Mouse (Mus musculus): ENCODE measurements around the gene Med23. TPM values are rescaled to one million over a fixed set of nuclear protein-coding genes. Genes with fewer than 3 reads are reported as not detected.

The Med23 gene
- polyA plus RNA-seq (2012; rRNA removed) = 19.5 and 22.4 TPM in 2 replicates

GRCm38 (mm10) chr10:24869760-24870290 lies at the start of gene Med23:
Gene Med23, plus strand, starts transcription at chr10:24869986.
- TF ChIP-seq POLR2A (IDR thresholded peaks at IDR 0.05; ENCODE audit: control insufficient read depth, low read depth, low read length) (peak; percentile 78; the same call in 1 of the 2 replicates), CTCF (IDR thresholded peaks at IDR 0.05; ENCODE audit: control insufficient read depth, insufficient read depth, insufficient replicate concordance, low read depth, low read length) (peak; percentile 85)
- H3K4me1 ChIP-seq (ENCODE audit: control insufficient read depth, insufficient read depth, low read length) = peaks cover 2% of the 10 kb centered on the region; the same call in 1 of the 2 replicates
- no peaks in the 10 kb centered on the region for H3K27me3 ChIP-seq (ENCODE audit: control insufficient read depth, insufficient read depth, low read length)
- H3K36me3 ChIP-seq (ENCODE audit: control insufficient read depth, insufficient read depth, low read length) = no peaks in the 10 kb centered on the region
- H3K27ac ChIP-seq (ENCODE audit: control insufficient read depth, insufficient read depth, low read depth, low read length) = peak within 1 kb of the TSS; percentile 63
- H3K4me3 ChIP-seq (ENCODE audit: control insufficient read depth, low read depth, low read length) = peak within 1 kb of the TSS; percentile 97

GRCm38 (mm10) chr10:24821990-24822676 lies 47.7 kb upstream of the Med23 start:
- H3K27ac ChIP-seq (ENCODE audit: control insufficient read depth, insufficient read depth, low read depth, low read length) = no peak overlapping the region
- H3K36me3 ChIP-seq (ENCODE audit: control insufficient read depth, insufficient read depth, low read length) = no peaks in the 10 kb centered on the region
- TF ChIP-seq CTCF (IDR thresholded peaks at IDR 0.05; ENCODE audit: control insufficient read depth, insufficient read depth, insufficient replicate concordance, low read depth, low read length) (no peak), POLR2A (IDR thresholded peaks at IDR 0.05; ENCODE audit: control insufficient read depth, low read depth, low read length) (no peak)
- H3K4me3 ChIP-seq (ENCODE audit: control insufficient read depth, low read depth, low read length) = no peak overlapping the region
- H3K27me3 ChIP-seq (ENCODE audit: control insufficient read depth, insufficient read depth, low read length) = no peaks in the 10 kb centered on the region
- H3K4me1 ChIP-seq (ENCODE audit: control insufficient read depth, insufficient read depth, low read length) = no peaks in the 10 kb centered on the region

- no peaks in the 10 kb centered on the region for H3K36me3 ChIP-seq (ENCODE audit: control insufficient read depth, insufficient read depth, low read length)
- H3K4me3 ChIP-seq (ENCODE audit: control insufficient read depth, low read depth, low read length) = no peak overlapping the region
- no peak overlapping the region for H3K27ac ChIP-seq (ENCODE audit: control insufficient read depth, insufficient read depth, low read depth, low read length)
- TF ChIP-seq CTCF (IDR thresholded peaks at IDR 0.05; ENCODE audit: control insufficient read depth, insufficient read depth, insufficient replicate concordance, low read depth, low read length) (no peak), POLR2A (IDR thresholded peaks at IDR 0.05; ENCODE audit: control insufficient read depth, low read depth, low read length) (no peak)
- H3K27me3 ChIP-seq (ENCODE audit: control insufficient read depth, insufficient read depth, low read length) = no peaks in the 10 kb centered on the region
- H3K4me1 ChIP-seq (ENCODE audit: control insufficient read depth, insufficient read depth, low read length) = no peaks in the 10 kb centered on the region
Observed at GRCm38 (mm10) chr10:24822842-24823241, 46.9 kb upstream of the Med23 start.

- H3K27me3 ChIP-seq (ENCODE audit: control insufficient read depth, insufficient read depth, low read length) = no peaks in the 10 kb centered on the region
- no peak overlapping the region for H3K4me3 ChIP-seq (ENCODE audit: control insufficient read depth, low read depth, low read length)
- no peak for TF ChIP-seq POLR2A (IDR thresholded peaks at IDR 0.05; ENCODE audit: control insufficient read depth, low read depth, low read length)
- TF ChIP-seq CTCF (IDR thresholded peaks at IDR 0.05; ENCODE audit: control insufficient read depth, insufficient read depth, insufficient replicate concordance, low read depth, low read length) = no peak
- no peaks in the 10 kb centered on the region for H3K4me1 ChIP-seq (ENCODE audit: control insufficient read depth, insufficient read depth, low read length)
- H3K36me3 ChIP-seq (ENCODE audit: control insufficient read depth, insufficient read depth, low read length) = no peaks in the 10 kb centered on the region
- H3K27ac ChIP-seq (ENCODE audit: control insufficient read depth, insufficient read depth, low read depth, low read length) = no peak overlapping the region
Observed at GRCm38 (mm10) chr10:24823265-24823664, 46.5 kb upstream of the Med23 start.

GRCm38 (mm10) chr10:24823697-24824535 lies 45.9 kb upstream of the Med23 start:
- no peak overlapping the region for H3K4me3 ChIP-seq (ENCODE audit: control insufficient read depth, low read depth, low read length)
- no peaks in the 10 kb centered on the region for H3K27me3 ChIP-seq (ENCODE audit: control insufficient read depth, insufficient read depth, low read length)
- TF ChIP-seq CTCF (IDR thresholded peaks at IDR 0.05; ENCODE audit: control insufficient read depth, insufficient read depth, insufficient replicate concordance, low read depth, low read length) (no peak), POLR2A (IDR thresholded peaks at IDR 0.05; ENCODE audit: control insufficient read depth, low read depth, low read length) (no peak)
- H3K4me1 ChIP-seq (ENCODE audit: control insufficient read depth, insufficient read depth, low read length) = no peaks in the 10 kb centered on the region
- H3K27ac ChIP-seq (ENCODE audit: control insufficient read depth, insufficient read depth, low read depth, low read length) = no peak overlapping the region
- H3K36me3 ChIP-seq (ENCODE audit: control insufficient read depth, insufficient read depth, low read length) = no peaks in the 10 kb centered on the region

- H3K4me1 ChIP-seq (ENCODE audit: control insufficient read depth, insufficient read depth, low read length) = no peaks in the 10 kb centered on the region
- no peak overlapping the region for H3K4me3 ChIP-seq (ENCODE audit: control insufficient read depth, low read depth, low read length)
- H3K27ac ChIP-seq (ENCODE audit: control insufficient read depth, insufficient read depth, low read depth, low read length) = no peak overlapping the region
- no peaks in the 10 kb centered on the region for H3K36me3 ChIP-seq (ENCODE audit: control insufficient read depth, insufficient read depth, low read length)
- TF ChIP-seq CTCF (IDR thresholded peaks at IDR 0.05; ENCODE audit: control insufficient read depth, insufficient read depth, insufficient replicate concordance, low read depth, low read length) (no peak), POLR2A (IDR thresholded peaks at IDR 0.05; ENCODE audit: control insufficient read depth, low read depth, low read length) (no peak)
- no peaks in the 10 kb centered on the region for H3K27me3 ChIP-seq (ENCODE audit: control insufficient read depth, insufficient read depth, low read length)
Observed at GRCm38 (mm10) chr10:24824621-24825020, 45.2 kb upstream of the Med23 start.

- no peaks in the 10 kb centered on the region for H3K4me1 ChIP-seq (ENCODE audit: control insufficient read depth, insufficient read depth, low read length)
- TF ChIP-seq CTCF (IDR thresholded peaks at IDR 0.05; ENCODE audit: control insufficient read depth, insufficient read depth, insufficient replicate concordance, low read depth, low read length) = no peak
- no peak for TF ChIP-seq POLR2A (IDR thresholded peaks at IDR 0.05; ENCODE audit: control insufficient read depth, low read depth, low read length)
- H3K36me3 ChIP-seq (ENCODE audit: control insufficient read depth, insufficient read depth, low read length) = no peaks in the 10 kb centered on the region
- H3K4me3 ChIP-seq (ENCODE audit: control insufficient read depth, low read depth, low read length) = no peak overlapping the region
- no peaks in the 10 kb centered on the region for H3K27me3 ChIP-seq (ENCODE audit: control insufficient read depth, insufficient read depth, low read length)
- H3K27ac ChIP-seq (ENCODE audit: control insufficient read depth, insufficient read depth, low read depth, low read length) = no peak overlapping the region
Observed at GRCm38 (mm10) chr10:24825456-24826081, 44.2 kb upstream of the Med23 start.
